Mouse (Mus musculus): ENCODE results near the gene Cfdp1. TPM values are rescaled to one million over a fixed set of nuclear protein-coding genes. Genes with fewer than 3 reads are reported as not detected.
"Not testable (repeated sequence)": the region's sequence is repeated elsewhere in the genome, so short reads cannot be mapped to it uniquely, and the experiment has no call there.

The Cfdp1 gene
- polyA plus RNA-seq, 1 experiment = 2.4 TPM

DNA sequence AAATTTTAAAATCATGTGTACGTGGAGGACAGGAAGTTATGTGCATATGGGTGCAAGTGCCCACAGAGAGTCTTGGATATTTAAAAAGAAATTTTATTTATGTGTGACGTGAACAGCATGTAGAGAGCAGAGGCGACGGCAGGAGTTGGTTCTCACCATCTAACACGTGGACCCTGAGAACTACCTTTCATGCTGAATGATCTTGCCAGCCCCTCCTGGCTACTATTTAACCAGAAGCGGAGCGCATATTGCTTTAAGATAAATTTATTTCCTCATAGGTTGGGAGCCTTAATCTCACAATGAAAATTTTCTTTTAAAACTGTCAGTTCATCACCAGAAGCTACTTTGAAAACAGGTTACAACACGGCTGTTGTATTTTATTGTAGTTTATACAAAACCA is 10.6 kb upstream of the Cfdp1 start:
- no peak for DNase-seq (ENCODE audit: low read depth in 1 of 2, low spot score in 2 of 2)
- Histone ChIP-seq H3K27ac (ENCODE audit: insufficient read depth, low read length) (no peak overlapping the region), H3K36me3 (ENCODE audit: control insufficient read depth, insufficient read depth, low read length) (peaks cover 4% of the 10 kb centered on the region; the same call in 1 of the 2 replicates), H3K4me1 (ENCODE audit: control insufficient read depth, insufficient read depth, insufficient read length) (no peaks in the 10 kb centered on the region), H3K4me3 (ENCODE audit: extremely low read depth, insufficient read depth, insufficient read length) (no peak overlapping the region), H3K27me3 (ENCODE audit: control insufficient read depth, insufficient read depth, low read length) (no peaks in the 10 kb centered on the region)
- 88% methylated on average over 8 of the region's 8 CpGs for WGBS
- TF ChIP-seq POLR2A (IDR thresholded peaks at IDR 0.05; ENCODE audit: low read depth, low read length) = no peak
- TF ChIP-seq CTCF (IDR thresholded peaks at IDR 0.05; ENCODE audit: extremely low read depth, insufficient read depth, insufficient read length, insufficient replicate concordance) = no peak

- H3K36me3 ChIP-seq (ENCODE audit: control insufficient read depth, insufficient read depth, low read length) = peaks cover 4% of the 10 kb centered on the region; the same call in 1 of the 2 replicates
- H3K4me3 ChIP-seq (ENCODE audit: extremely low read depth, insufficient read depth, insufficient read length) = no peak overlapping the region
- WGBS = 27% methylated on average over 4 of the region's 4 CpGs
These were observed 9.2 kb upstream of the Cfdp1 start for GRCm38 (mm10) chr8:111863280-111863679.

GRCm38 (mm10) chr8:111855977-111856376 is 1.9 kb upstream of the Cfdp1 start:
- Histone ChIP-seq H3K4me1 (ENCODE audit: control insufficient read depth, insufficient read depth, insufficient read length) (no peaks in the 10 kb centered on the region; the same call in 1 of the 2 replicates), H3K27ac (ENCODE audit: insufficient read depth, low read length) (no peak overlapping the region), H3K27me3 (ENCODE audit: control insufficient read depth, insufficient read depth, low read length) (no peaks in the 10 kb centered on the region), H3K36me3 (ENCODE audit: control insufficient read depth, insufficient read depth, low read length) (no peaks in the 10 kb centered on the region), H3K4me3 (ENCODE audit: extremely low read depth, insufficient read depth, insufficient read length) (no peak overlapping the region)
- no peak for DNase-seq (ENCODE audit: low read depth in 1 of 2, low spot score in 2 of 2)
- WGBS = 93% methylated on average over 12 of the region's 12 CpGs
- TF ChIP-seq POLR2A (IDR thresholded peaks at IDR 0.05; ENCODE audit: low read depth, low read length) (no peak), CTCF (IDR thresholded peaks at IDR 0.05; ENCODE audit: extremely low read depth, insufficient read depth, insufficient read length, insufficient replicate concordance) (no peak)

More at GRCm38 (mm10) chr8:111863280-111863679, 9.2 kb upstream of the Cfdp1 start:
- no peak for TF ChIP-seq POLR2A (IDR thresholded peaks at IDR 0.05; ENCODE audit: low read depth, low read length)
- TF ChIP-seq CTCF (IDR thresholded peaks at IDR 0.05; ENCODE audit: extremely low read depth, insufficient read depth, insufficient read length, insufficient replicate concordance) = no peak
- DNase-seq (ENCODE audit: low read depth in 1 of 2, low spot score in 2 of 2) = no peak
- Histone ChIP-seq H3K4me1 (ENCODE audit: control insufficient read depth, insufficient read depth, insufficient read length) (no peaks in the 10 kb centered on the region), H3K27me3 (ENCODE audit: control insufficient read depth, insufficient read depth, low read length) (no peaks in the 10 kb centered on the region), H3K27ac (ENCODE audit: insufficient read depth, low read length) (no peak overlapping the region)

DNA sequence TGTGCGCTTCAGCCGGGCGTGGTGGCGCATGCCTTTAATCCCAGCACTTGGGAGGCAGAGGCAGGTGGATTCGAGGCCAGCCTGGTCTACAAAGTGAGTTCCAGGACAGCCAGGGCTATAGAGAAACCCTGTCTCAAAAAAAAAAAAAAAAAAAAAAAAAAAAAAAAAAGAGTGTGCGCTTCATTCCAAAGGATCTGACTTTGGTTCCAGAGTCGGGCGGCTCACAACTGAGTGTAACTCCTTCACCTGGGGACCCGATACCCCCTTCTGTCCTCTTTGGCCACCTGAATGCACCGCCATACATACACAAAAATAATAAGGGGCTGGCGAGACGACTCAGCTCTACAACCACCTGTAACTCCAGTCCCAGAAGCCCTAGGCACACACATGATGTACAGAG is 872 bp downstream of the Cfdp1 start:
- not testable (repeated sequence) for H3K27ac ChIP-seq (ENCODE audit: insufficient read depth, low read length); DNase-seq (ENCODE audit: low read depth in 1 of 2, low spot score in 2 of 2); H3K36me3 ChIP-seq (ENCODE audit: control insufficient read depth, insufficient read depth, low read length); H3K4me3 ChIP-seq (ENCODE audit: extremely low read depth, insufficient read depth, insufficient read length); H3K4me1 ChIP-seq (ENCODE audit: control insufficient read depth, insufficient read depth, insufficient read length); H3K27me3 ChIP-seq (ENCODE audit: control insufficient read depth, insufficient read depth, low read length)
- WGBS = 67% methylated on average over 12 of the region's 12 CpGs

- no peaks in the 10 kb centered on the region for H3K27me3 ChIP-seq (ENCODE audit: control insufficient read depth, insufficient read depth, low read length)
- 90% methylated on average over 6 of the region's 6 CpGs for WGBS
- peaks cover 6% of the 10 kb centered on the region; the same call in 1 of the 2 replicates for H3K36me3 ChIP-seq (ENCODE audit: control insufficient read depth, insufficient read depth, low read length)
- H3K27ac ChIP-seq (ENCODE audit: insufficient read depth, low read length) = no peak overlapping the region
- H3K4me3 ChIP-seq (ENCODE audit: extremely low read depth, insufficient read depth, insufficient read length) = no peak overlapping the region
- no peaks in the 10 kb centered on the region for H3K4me1 ChIP-seq (ENCODE audit: control insufficient read depth, insufficient read depth, insufficient read length)
- TF ChIP-seq CTCF (IDR thresholded peaks at IDR 0.05; ENCODE audit: extremely low read depth, insufficient read depth, insufficient read length, insufficient replicate concordance) (no peak), POLR2A (IDR thresholded peaks at IDR 0.05; ENCODE audit: low read depth, low read length) (no peak)
- no peak for DNase-seq (ENCODE audit: low read depth in 1 of 2, low spot score in 2 of 2)
These were observed 7.3 kb downstream of the Cfdp1 start for GRCm38 (mm10) chr8:111846746-111847145.

- Histone ChIP-seq H3K27ac (ENCODE audit: insufficient read depth, low read length) (no peak overlapping the region), H3K27me3 (ENCODE audit: control insufficient read depth, insufficient read depth, low read length) (no peaks in the 10 kb centered on the region), H3K4me3 (ENCODE audit: extremely low read depth, insufficient read depth, insufficient read length) (no peak overlapping the region), H3K4me1 (ENCODE audit: control insufficient read depth, insufficient read depth, insufficient read length) (no peaks in the 10 kb centered on the region), H3K36me3 (ENCODE audit: control insufficient read depth, insufficient read depth, low read length) (peaks cover 19% of the 10 kb centered on the region)
- no peak for DNase-seq (ENCODE audit: low read depth in 1 of 2, low spot score in 2 of 2)
- WGBS = 76% methylated on average over 1 of the region's 1 CpGs
- TF ChIP-seq POLR2A (IDR thresholded peaks at IDR 0.05; ENCODE audit: low read depth, low read length) (no peak), CTCF (IDR thresholded peaks at IDR 0.05; ENCODE audit: extremely low read depth, insufficient read depth, insufficient read length, insufficient replicate concordance) (no peak)
These were observed 18.6 kb downstream of the Cfdp1 start for GRCm38 (mm10) chr8:111835540-111835939.

- Histone ChIP-seq H3K27me3 (ENCODE audit: control insufficient read depth, insufficient read depth, low read length) (no peaks in the 10 kb centered on the region), H3K27ac (ENCODE audit: insufficient read depth, low read length) (no peak overlapping the region), H3K36me3 (ENCODE audit: control insufficient read depth, insufficient read depth, low read length) (peaks cover 20% of the 10 kb centered on the region), H3K4me3 (ENCODE audit: extremely low read depth, insufficient read depth, insufficient read length) (no peak overlapping the region), H3K4me1 (ENCODE audit: control insufficient read depth, insufficient read depth, insufficient read length) (no peaks in the 10 kb centered on the region)
- 88% methylated on average over 6 of the region's 6 CpGs for WGBS
- DNase-seq (ENCODE audit: low read depth in 1 of 2, low spot score in 2 of 2) = no peak
- TF ChIP-seq CTCF (IDR thresholded peaks at IDR 0.05; ENCODE audit: extremely low read depth, insufficient read depth, insufficient read length, insufficient replicate concordance) (no peak), POLR2A (IDR thresholded peaks at IDR 0.05; ENCODE audit: low read depth, low read length) (no peak)
These were observed 20.1 kb downstream of the Cfdp1 start for GRCm38 (mm10) chr8:111834011-111834410.
